Mouse (Mus musculus) T-cell, adult 2 months (primary cell): Measurements from ENCODE around the gene Grin2d.

ENCODE experiments used
- DNase-seq: peaks from one replicate; pipeline ENCODE4 v3.0.0; 2022; ENCODE audit warnings: low spot score

The Grin2d gene

GRCm38 (mm10) chr7:45783511-45784091, 94.6 kb downstream of the Grin2d start, which contains the start of gene Lmtk3:
TSS of gene Lmtk3 (plus strand) at chr7:45783738.
- DNase-seq, result peak; percentile 41

GRCm38 (mm10) chr7:45782271-45782670, 95.9 kb downstream of the Grin2d start:
- no peak for DNase-seq
